Mouse (Mus musculus) G1E (cell line): ENCODE measurements around the gene Adgrv1.

Experiments
- CTCF ChIP-seq: IDR thresholded peaks from 2 replicates; pipeline ENCODE4 v1.5.1; 2012; ENCODE audit warnings: low read depth, low read length, inconsistent platforms, mixed read lengths
- GATA1 ChIP-seq: IDR thresholded peaks from 2 replicates; pipeline ENCODE4 v1.6.1; 2012; ENCODE audit warnings: borderline replicate concordance, low read length, inconsistent platforms, mixed read lengths
- POLR2AphosphoS5 ChIP-seq: IDR thresholded peaks from 2 replicates; pipeline ENCODE4 v1.6.1; 2012; ENCODE audit warnings: low read depth, low read length, inconsistent platforms; ENCODE audit not compliant: insufficient replicate concordance
- TAL1 ChIP-seq: conservative IDR thresholded peaks from 2 replicates; pipeline ENCODE4 v1.6.1; 2012; ENCODE audit warnings: low read depth, low read length, inconsistent platforms, mixed read lengths

- TF ChIP-seq GATA1 (no peak), CTCF (no peak), TAL1 (no peak), POLR2AphosphoS5 (no peak)
Observed at GRCm38 (mm10) chr13:81176071-81176470, 456.9 kb downstream of the Adgrv1 start.
